Mouse (Mus musculus): ENCODE results near the gene Syk.

- TF ChIP-seq CTCF (IDR thresholded peaks at IDR 0.05; ENCODE audit: low read depth): no peak
- TF ChIP-seq EP300 (IDR thresholded peaks at IDR 0.05; ENCODE audit: low read depth): no peak
Observed at GRCm38 (mm10) chr13:52690425-52690824, 107.5 kb downstream of the Syk start.
